Mouse (Mus musculus) kidney, embryonic 14.5 days (tissue): ENCODE measurements around the gene Pcp2. TPM values are rescaled to one million over a fixed set of nuclear protein-coding genes. Genes with fewer than 3 reads are reported as not detected.
"Not testable (repeated sequence)": the region's sequence is repeated elsewhere in the genome, so short reads cannot be mapped to it uniquely, and the experiment has no call there.

ENCODE experiments used
- ATAC-seq: fragments of 200-750 bp; cut with Nextera tagmentation; 2 replicates; pipeline ENCODE4 v1.8.0; 2017; ENCODE audit warnings: moderate number of reproducible peaks, mild to moderate bottlenecking, moderate TSS enrichment, moderate library complexity; ENCODE audit not compliant: low FRiP score, low TSS enrichment
- H3K27ac ChIP-seq: fragments of 300-500 bp; sonication (generic); 2 replicates; pipeline ENCODE4 v1.5.1; 2014; ENCODE audit warnings: low read depth, mild to moderate bottlenecking, low read length, moderate library complexity, mixed read lengths
- H3K27me3 ChIP-seq: fragments of 300-500 bp; sonication (generic); 2 replicates; pipeline ENCODE4 v1.6.1; 2014; ENCODE audit warnings: mild to moderate bottlenecking, low read length; ENCODE audit not compliant: control insufficient read depth, insufficient read depth
- H3K36me3 ChIP-seq: fragments of 300-500 bp; sonication (generic); 2 replicates; pipeline ENCODE4 v1.6.1; 2014; ENCODE audit warnings: low read length, mixed read lengths; ENCODE audit not compliant: control insufficient read depth, insufficient read depth
- H3K4me1 ChIP-seq: fragments of 300-500 bp; sonication (generic); 2 replicates; pipeline ENCODE4 v1.6.1; 2014; ENCODE audit warnings: low read length, mixed read lengths; ENCODE audit not compliant: control insufficient read depth, insufficient read depth
- H3K4me2 ChIP-seq: fragments of 300-500 bp; sonication (generic); replicated peaks from 2 replicates; pipeline ENCODE4 v1.6.1; 2014; ENCODE audit warnings: low read depth, mild to moderate bottlenecking, low read length
- H3K4me3 ChIP-seq: fragments of 300-500 bp; sonication (generic); 2 replicates; pipeline ENCODE4 v1.5.1; 2014; ENCODE audit warnings: mild to moderate bottlenecking, low read length
- H3K9ac ChIP-seq: fragments of 300-500 bp; sonication (generic); 2 replicates; pipeline ENCODE4 v1.6.1; 2014; ENCODE audit warnings: low read depth, mild to moderate bottlenecking, low read length, moderate library complexity
- H3K9me3 ChIP-seq: fragments of 300-500 bp; sonication (generic); 2 replicates; pipeline ENCODE4 v1.6.1; 2016; ENCODE audit warnings: low read length; ENCODE audit not compliant: control insufficient read depth
- WGBS: fragments of 180-500 bp; shearing (Covaris S2); extraction: QIAGEN DNeasy Blood & Tissue Kit; methylation state at CpG from one replicate; pipeline ENCODE4 v1.1.7; 2014; 5-methylcytosine and 5-hydroxymethylcytosine counted together
- polyA plus RNA-seq: library from polyadenylated mRNA; unstranded; fragments of >200 nt; fragmentation: Nextera tagmentation; extraction: Ambion mirVana; gene quantifications from 2 replicates; pipeline ENCODE4 v1.2.1, GENCODE M21; 2014

Pcp2 gene
- polyA plus RNA-seq, 1 experiment from 2014 or later: 0.96 TPM

GRCm38 (mm10) chr8:3586993-3587390, 38.4 kb downstream of the Pcp2 start, which contains the start of gene Camsap3:
Camsap3 (plus strand) TSS chr8:3587293.
- H3K27ac ChIP-seq: peak within 1 kb of the TSS; percentile 76
- peak within 1 kb of the TSS; percentile 83 for H3K4me2 ChIP-seq
- ATAC-seq: no peak
- H3K27me3 ChIP-seq: peaks cover 3% of the 10 kb centered on the region; the same call in 1 of the 2 replicates
- WGBS: 6% methylated on average over 7 of the region's 7 CpGs
- no peaks in the 10 kb centered on the region for H3K4me1 ChIP-seq
- H3K9ac ChIP-seq: peak within 1 kb of the TSS; percentile 72
- H3K9me3 ChIP-seq: no peaks in the 10 kb centered on the region
- H3K4me3 ChIP-seq: peak within 1 kb of the TSS; percentile 79
- H3K36me3 ChIP-seq: no peaks in the 10 kb centered on the region

- no peak overlapping the region for H3K4me2 ChIP-seq
- H3K4me1 ChIP-seq: no peaks in the 10 kb centered on the region
- 90% methylated on average over 2 of the region's 2 CpGs for WGBS
- no peak overlapping the region for H3K9ac ChIP-seq
- no peaks in the 10 kb centered on the region for H3K9me3 ChIP-seq
- H3K4me3 ChIP-seq: no peak overlapping the region
- H3K27me3 ChIP-seq: peaks cover 3% of the 10 kb centered on the region; the same call in 1 of the 2 replicates
- H3K27ac ChIP-seq: no peak overlapping the region
- ATAC-seq: no peak
- H3K36me3 ChIP-seq: no peaks in the 10 kb centered on the region
Observed at GRCm38 (mm10) chr8:3586452-3586851, 38.9 kb downstream of the Pcp2 start.

- not testable (repeated sequence) for H3K4me2 ChIP-seq, H3K4me3 ChIP-seq, H3K27ac ChIP-seq, H3K27me3 ChIP-seq, ATAC-seq, H3K4me1 ChIP-seq, H3K9me3 ChIP-seq, H3K36me3 ChIP-seq, H3K9ac ChIP-seq
- 89% methylated on average over 1 of the region's 3 CpGs for WGBS
Observed at GRCm38 (mm10) chr8:3581961-3582360, 43.4 kb downstream of the Pcp2 start.

- ATAC-seq: peak; percentile 72
- no peak overlapping the region for H3K9ac ChIP-seq
- no peaks in the 10 kb centered on the region for H3K9me3 ChIP-seq
- no peak overlapping the region for H3K4me3 ChIP-seq
- H3K4me1 ChIP-seq: no peaks in the 10 kb centered on the region
- H3K4me2 ChIP-seq: no peak overlapping the region
- no peaks in the 10 kb centered on the region for H3K36me3 ChIP-seq
- 80% methylated on average over 9 of the region's 9 CpGs for WGBS
- H3K27me3 ChIP-seq: no peaks in the 10 kb centered on the region
- H3K27ac ChIP-seq: peak overlapping the region; percentile 37; the same call in 1 of the 2 replicates
Observed at GRCm38 (mm10) chr8:3579390-3580364, 45.7 kb downstream of the Pcp2 start.

- no peaks in the 10 kb centered on the region for H3K9me3 ChIP-seq
- no peak for ATAC-seq
- H3K27me3 ChIP-seq: no peaks in the 10 kb centered on the region
- no peaks in the 10 kb centered on the region for H3K4me1 ChIP-seq
- no peak overlapping the region for H3K9ac ChIP-seq
- 73% methylated on average over 15 of the region's 15 CpGs for WGBS
- H3K36me3 ChIP-seq: no peaks in the 10 kb centered on the region
- H3K27ac ChIP-seq: no peak overlapping the region
- H3K4me2 ChIP-seq: no peak overlapping the region
- no peak overlapping the region for H3K4me3 ChIP-seq
Observed at GRCm38 (mm10) chr8:3576211-3576960, 49.0 kb downstream of the Pcp2 start.

GRCm38 (mm10) chr8:3574546-3574945, 50.8 kb downstream of the Pcp2 start:
- no peaks in the 10 kb centered on the region for H3K36me3 ChIP-seq
- no peak overlapping the region for H3K4me2 ChIP-seq
- H3K9me3 ChIP-seq: no peaks in the 10 kb centered on the region
- no peak overlapping the region for H3K4me3 ChIP-seq
- no peaks in the 10 kb centered on the region for H3K27me3 ChIP-seq
- no peak for ATAC-seq
- no peaks in the 10 kb centered on the region for H3K4me1 ChIP-seq
- no peak overlapping the region for H3K27ac ChIP-seq
- H3K9ac ChIP-seq: no peak overlapping the region
- WGBS: 92% methylated on average over 3 of the region's 3 CpGs

Other genes starting within 250 kb of the Pcp2 start
- 8.9 and 11.7 TPM in 2 replicates for gene Arhgef18, start 232.5 kb downstream of the Pcp2 start, polyA plus RNA-seq
- gene Pex11g, start 157.9 kb downstream of the Pcp2 start, polyA plus RNA-seq: 3.7 and 4.4 TPM in 2 replicates
- gene Tex45, start 154.7 kb downstream of the Pcp2 start, polyA plus RNA-seq: not detected in 2 replicates
- gene Zfp358, start 132.4 kb downstream of the Pcp2 start, polyA plus RNA-seq: 27.9 and 47.9 TPM in 2 replicates
- 29.3 and 39.9 TPM in 2 replicates for gene Mcoln1, start 125.1 kb downstream of the Pcp2 start, polyA plus RNA-seq
- gene Pnpla6, start 110.2 kb downstream of the Pcp2 start, polyA plus RNA-seq: 21.0 and 25.6 TPM in 2 replicates
- gene C330021F23Rik, start 57.6 kb downstream of the Pcp2 start, polyA plus RNA-seq: 6.9 and 11.2 TPM in 2 replicates
- 14.1 and 18.1 TPM in 2 replicates for gene Camsap3, start 38.3 kb downstream of the Pcp2 start, polyA plus RNA-seq
- gene Xab2, start 4.2 kb downstream of the Pcp2 start, polyA plus RNA-seq: 42.2 and 67.7 TPM in 2 replicates
- gene Pet100, start 4.0 kb downstream of the Pcp2 start, polyA plus RNA-seq: 84.5 and 132 TPM in 2 replicates
- 50.7 and 70.8 TPM in 2 replicates for gene Stxbp2, start 5.4 kb upstream of the Pcp2 start, polyA plus RNA-seq
- 0.46 and 0.73 TPM in 2 replicates for gene Retn, start 30.2 kb upstream of the Pcp2 start, polyA plus RNA-seq
- gene Mcemp1, start 40.2 kb upstream of the Pcp2 start, polyA plus RNA-seq: 0.28 and 0.30 TPM in 2 replicates
- gene Fcor, start 46.8 kb upstream of the Pcp2 start, polyA plus RNA-seq: 17.8 and 20.6 TPM in 2 replicates
- 28.9 and 29.9 TPM in 2 replicates for gene Trappc5, start 50.8 kb upstream of the Pcp2 start, polyA plus RNA-seq
- 0.09 and 0.30 TPM in 2 replicates for gene Fcer2a, start 68.6 kb upstream of the Pcp2 start, polyA plus RNA-seq
- 0.45 TPM in 1 of 2 replicates, not detected in the other for gene Clec4g, start 95.1 kb upstream of the Pcp2 start, polyA plus RNA-seq
- gene Cd209a, start 123.4 kb upstream of the Pcp2 start, polyA plus RNA-seq: not detected in 2 replicates
- gene Cd209e, start 228.8 kb upstream of the Pcp2 start, polyA plus RNA-seq: not detected in 2 replicates